Mouse (Mus musculus): Measurements from ENCODE around the gene Stra8.

Gene Stra8

DNA sequence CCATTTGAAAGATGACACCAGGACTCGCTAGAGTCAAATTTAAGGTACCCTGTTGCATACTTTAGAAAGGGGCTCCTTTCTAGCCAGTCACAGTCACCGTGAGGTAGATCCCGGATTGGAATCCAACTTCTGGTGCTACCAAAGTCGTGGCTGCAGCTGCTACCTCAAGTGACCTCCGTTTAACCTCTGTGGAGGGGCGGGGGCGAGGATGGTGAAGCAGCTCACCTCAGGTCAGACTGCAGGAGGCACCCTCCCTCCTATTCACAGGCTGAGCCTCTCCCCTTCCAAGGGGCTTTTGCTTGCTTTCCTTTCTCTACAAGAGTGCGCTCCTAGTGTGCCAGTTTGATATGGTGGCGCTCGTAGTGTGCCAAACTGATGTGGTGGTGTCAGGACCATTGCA is at the start of gene Stra8:
Gene Stra8 (plus strand): TSS at position 208 of the 400 bp plus-strand sequence.
- DNase-seq (ENCODE audit: low spot score in 2 of 2), result no peak

DNA sequence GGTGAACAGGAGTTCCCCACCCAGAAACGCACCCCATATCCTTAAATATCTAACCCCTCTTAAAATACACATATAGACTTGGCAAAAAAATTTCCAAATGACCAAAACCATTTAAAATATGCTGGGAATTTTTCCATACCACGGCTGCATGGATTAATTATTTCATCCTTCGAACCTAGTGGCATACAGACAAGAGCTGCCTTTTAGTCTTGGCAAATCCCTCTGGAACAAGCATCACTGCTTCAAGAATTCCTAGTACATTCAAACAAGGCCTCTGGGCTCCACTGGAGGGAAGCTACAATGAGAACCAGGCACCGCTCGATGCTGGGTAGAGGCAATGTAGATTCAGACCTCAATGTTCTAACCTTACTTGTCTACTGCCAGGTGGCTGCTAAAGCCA is 49.2 kb upstream of the Stra8 start:
- no peak for DNase-seq (ENCODE audit: low spot score in 2 of 2)

DNA sequence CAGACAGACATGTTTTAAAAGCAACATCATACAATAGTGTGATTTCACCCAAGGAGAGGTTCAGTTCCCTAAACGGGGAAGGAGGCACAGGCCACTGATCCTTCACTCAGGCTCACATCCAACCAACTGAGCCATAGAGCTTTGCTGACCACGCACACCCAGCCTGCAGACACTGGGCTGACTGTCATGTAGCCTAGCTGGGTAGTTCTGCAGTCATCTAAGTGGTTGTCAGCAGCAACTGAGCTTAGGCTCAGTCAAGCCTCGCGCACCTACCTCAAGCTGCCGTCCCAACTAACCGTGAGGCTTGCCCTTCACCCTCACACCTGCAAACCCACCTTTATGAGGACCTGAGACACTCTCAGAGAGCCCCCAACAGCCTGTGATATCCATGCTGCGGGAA is 48.0 kb upstream of the Stra8 start:
- DNase-seq (ENCODE audit: low spot score in 2 of 2), result peak in 1 of 2 experiments; percentile 39

DNA sequence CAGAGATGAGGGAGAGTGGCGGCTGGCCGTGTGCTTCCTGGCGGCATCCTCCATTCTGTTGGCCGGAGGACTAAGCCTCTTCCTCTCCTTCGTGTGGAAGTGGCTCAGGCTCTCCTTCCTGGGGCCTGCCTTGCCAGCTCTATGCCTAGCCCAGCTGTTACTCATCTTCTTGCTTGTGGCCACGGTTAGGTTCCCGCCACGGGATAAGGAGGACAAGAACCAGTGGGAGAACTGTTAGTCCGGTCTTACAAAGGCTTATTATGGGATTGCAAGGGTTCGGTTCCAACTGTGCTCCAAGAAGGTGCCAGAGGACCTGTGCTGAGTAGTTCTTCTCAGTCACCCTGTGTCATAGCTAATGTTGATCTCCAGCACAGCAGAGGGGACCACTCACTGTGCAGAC is 47.1 kb upstream of the Stra8 start:
- peak in 1 of 2 experiments; percentile 19 for DNase-seq (ENCODE audit: low spot score in 2 of 2)

DNA sequence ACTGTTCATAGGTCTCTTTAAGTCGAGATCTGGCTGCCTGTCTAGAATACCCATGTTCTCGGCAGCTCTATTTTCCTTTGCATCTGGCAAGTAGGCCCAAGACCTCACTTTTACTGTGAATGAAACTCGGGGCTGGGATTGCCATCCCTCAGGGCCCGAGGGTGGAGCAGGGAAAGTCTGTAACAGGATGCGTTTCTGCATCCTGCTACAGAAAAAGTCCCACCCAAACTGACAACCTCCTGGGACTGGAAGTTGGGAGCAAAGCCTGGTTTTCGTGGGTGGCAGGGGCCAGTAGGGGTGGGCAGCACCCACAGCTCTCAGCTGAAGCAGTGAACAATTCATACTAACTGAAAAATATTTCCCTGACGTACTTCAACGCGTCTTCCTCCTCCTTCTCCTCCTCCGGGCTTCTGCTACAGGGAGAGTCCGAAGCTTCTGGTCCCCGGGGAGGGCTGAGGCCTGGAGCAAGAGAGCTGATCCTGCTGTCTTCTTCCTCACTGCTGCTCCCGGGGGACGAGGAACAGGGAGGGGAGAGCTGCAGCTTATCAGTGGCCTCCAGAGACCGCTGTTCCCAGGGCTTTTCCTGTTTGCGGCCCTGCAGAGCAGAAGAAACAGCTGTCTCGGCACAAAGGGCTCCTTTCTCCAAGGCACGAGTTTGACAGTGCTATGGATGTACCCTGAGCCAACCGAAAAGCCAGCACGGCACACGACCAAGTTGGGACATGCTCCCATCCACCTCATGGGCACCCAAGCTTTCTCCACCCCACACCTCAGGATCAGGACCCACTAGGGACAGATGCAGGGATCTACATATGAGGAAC is 45.7 kb upstream of the Stra8 start:
- DNase-seq (ENCODE audit: low spot score in 2 of 2), result no peak

DNA sequence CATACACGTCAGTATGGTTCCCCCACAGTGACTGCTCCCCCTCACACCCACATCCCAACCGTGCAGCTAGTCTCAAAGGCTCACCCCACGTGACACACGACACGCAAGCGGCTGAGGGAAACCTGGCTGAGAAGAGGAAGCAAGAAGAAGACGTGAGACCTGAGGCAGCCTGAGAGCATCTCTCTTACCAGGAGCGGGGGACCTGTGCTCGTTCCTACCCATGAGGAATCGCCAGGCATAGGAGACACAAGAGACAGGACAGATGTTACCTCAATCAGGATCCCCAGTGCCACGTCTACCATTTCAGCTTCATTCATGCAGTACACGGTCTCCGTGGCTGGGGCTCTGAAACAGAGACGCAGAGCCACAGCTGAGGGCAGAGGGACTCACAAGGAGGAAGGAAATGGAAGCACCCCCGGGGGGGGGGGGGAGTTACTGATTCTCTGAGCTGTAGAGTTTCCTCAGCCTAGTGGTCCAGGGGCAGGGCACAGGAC is 44.6 kb upstream of the Stra8 start:
- DNase-seq (ENCODE audit: low spot score in 2 of 2), result peak in 1 of 2 experiments; percentile 50

DNA sequence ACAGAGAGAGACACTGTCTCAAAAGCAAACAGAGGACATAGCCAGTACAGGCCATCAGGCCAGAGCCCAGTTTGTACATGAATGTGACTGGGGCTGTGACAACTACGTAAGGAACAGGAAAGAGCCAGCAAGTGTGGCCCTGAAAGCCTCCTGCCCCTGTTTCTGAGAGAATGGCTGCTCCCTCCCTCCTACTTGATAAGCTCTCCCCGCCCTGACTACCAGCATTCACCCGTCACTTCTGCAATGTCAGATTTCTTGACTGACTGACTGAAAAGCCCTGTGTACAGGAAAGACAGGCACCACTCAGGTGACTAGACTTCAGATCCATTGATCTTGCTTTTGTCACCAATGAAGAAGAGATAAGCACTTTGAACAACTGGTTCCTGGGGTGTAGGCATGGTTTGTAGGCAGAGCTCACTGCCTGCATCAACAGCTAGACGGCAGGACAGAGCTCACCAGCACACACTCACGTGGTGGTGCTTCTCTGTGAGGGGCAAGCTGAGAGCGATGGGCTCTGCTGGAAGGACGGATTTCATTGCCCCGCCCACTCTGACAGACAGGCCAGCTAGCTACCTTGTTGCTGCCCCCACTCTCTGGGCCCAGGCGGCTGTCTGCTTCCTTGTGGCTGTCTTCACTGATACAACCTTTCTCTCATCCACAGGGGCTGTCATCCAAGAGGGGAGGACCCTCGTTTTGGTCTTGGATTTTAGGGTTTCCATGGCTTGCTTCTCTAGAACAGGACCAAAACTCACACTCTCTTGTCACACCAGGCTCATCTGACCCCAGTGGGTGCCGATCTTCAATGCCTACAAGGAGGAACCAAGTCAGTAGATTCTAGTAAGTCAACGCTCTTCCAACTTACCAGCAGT is 43.8 kb upstream of the Stra8 start:
- no peak for DNase-seq (ENCODE audit: low spot score in 2 of 2)

DNA sequence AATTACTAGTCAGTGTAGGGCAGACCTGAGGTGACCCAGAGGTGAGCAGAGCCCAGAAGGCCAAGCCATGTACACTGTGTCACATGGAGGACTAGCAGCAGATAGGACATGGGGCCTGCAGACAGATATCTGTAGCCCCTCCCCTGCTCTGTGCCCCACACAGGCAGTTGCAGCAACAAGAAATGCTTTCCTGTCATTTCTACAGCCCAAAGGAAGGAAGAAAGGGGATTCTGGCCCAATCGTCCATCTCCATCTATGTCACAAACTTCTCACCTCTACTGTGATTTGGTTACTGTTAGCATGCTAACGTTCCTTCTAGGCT is 43.2 kb upstream of the Stra8 start:
- peak in 1 of 2 experiments; percentile 15 for DNase-seq (ENCODE audit: low spot score in 2 of 2)

DNA sequence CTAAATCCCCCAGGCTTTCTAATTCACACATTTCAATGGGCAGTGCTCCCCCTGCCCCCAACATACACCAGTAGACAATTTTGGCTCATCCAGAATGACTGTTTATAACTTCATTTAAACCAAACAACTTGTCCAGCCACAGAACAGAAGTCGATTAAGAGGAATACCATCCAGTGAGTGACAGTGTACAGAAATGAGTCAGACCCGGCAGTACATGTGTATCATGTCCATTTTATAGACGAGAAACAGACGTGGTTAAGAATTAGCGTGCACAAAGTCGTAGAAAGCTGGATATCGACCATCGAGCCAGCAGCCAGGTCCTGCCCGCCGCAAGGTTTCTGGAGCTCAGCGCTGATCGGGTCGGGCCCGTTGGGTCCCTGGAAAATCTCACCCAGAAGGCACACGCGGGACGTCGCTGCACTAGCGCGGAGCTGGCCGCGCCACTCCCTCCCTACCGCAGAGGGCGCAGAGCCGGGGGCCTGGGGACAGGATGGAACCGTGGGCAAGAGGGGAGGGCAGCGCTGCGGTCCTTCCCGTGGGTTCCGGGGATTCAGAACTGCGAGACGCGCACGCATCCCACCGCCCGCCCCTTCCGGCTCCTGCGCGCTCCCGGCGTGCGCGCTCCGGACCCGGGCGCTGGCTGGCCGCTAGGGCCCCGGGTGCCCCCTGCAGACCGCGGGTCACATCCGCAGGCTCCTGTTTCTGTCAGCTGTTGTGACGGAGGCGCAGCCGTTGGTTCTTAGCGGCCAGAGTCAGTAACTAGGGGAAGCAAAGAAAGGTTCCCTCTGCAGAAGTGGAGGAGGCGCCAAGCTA is 42.2 kb upstream of the Stra8 start, which contains the start of gene Cyren:
Gene Cyren (minus strand): TSS at position 552 of the 813 bp plus-strand sequence.
- DNase-seq (ENCODE audit: low spot score in 2 of 2), result peak; percentile 93 to 94

DNA sequence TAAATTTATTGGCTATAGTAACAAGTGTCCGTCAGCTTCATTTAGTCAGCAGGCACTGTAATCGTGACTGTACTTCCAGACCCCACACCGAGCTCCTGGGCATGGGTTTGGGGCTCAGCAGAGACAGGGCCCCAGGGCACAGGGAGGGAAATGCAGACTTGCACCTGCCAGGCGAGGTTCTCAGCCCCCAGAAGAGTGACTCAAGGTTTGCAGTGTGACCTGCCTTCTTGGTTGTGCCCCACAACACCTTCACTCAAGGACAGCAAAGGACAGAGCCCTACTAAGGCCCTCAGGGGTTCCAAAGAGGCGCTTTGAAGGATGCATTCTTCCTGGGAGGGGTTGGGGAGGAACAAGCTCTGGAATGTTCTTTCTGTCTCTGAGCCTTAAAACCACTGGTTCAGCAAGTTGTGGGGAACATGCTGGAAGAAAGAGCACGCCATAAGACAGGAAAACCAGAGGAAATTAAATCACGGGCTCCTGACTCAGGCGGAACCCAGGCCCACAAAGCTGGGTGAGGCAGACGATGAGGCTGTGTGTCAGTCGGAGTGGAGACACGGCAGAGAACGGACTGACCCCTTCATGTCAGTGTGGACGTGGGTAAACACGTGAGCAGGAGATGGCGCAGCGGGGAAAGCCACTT is 40.7 kb upstream of the Stra8 start:
- no peak for DNase-seq (ENCODE audit: low spot score in 2 of 2)

DNA sequence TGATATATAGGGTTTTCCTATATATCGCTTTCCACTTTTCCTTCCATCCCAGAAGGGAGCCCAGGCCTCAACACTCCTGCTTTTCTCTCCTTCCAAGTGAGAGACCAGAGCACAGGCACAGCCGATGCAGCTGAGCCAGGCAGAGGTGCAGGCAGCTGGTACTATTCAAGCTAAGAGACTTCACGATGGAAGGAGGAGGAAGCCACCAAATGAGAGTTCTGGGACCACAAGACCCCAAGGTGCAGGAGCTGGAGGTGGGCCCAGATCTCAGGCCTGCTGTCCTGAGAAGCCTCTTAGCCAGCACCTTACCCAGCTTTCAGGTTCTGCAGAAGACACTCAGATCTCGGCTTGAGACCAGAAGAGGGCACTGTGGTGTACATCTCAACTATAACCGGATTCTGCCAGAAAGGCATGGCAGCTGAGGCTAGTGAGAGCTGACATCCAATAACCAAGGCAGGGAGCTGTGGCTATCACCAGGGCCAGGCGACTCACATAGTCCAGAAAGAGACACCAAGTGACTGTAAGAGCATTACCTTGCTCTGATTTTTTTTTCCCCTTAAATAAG is 40.0 kb upstream of the Stra8 start:
- peak; percentile 66 to 76 for DNase-seq (ENCODE audit: low spot score in 2 of 2)

DNA sequence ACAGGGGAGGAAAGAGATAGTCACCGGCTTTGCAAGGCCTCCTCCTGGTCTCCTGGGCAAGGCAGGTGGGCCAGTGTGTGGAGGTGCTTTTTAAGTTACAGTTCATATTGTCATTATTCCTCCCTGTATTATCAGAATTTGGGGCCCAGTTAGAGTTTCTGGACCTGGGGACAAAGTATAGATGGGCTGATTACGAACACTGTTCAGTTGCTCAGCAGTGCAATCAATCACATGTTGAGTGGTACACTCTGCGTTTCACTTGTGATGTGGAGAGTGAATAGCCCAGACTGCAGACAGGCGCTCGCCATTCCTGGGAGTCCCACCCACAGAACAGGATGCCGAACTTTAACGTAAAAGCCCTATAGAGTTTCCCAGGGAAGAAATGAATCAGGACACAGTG is 35.2 kb upstream of the Stra8 start:
- DNase-seq (ENCODE audit: low spot score in 2 of 2), result no peak

DNA sequence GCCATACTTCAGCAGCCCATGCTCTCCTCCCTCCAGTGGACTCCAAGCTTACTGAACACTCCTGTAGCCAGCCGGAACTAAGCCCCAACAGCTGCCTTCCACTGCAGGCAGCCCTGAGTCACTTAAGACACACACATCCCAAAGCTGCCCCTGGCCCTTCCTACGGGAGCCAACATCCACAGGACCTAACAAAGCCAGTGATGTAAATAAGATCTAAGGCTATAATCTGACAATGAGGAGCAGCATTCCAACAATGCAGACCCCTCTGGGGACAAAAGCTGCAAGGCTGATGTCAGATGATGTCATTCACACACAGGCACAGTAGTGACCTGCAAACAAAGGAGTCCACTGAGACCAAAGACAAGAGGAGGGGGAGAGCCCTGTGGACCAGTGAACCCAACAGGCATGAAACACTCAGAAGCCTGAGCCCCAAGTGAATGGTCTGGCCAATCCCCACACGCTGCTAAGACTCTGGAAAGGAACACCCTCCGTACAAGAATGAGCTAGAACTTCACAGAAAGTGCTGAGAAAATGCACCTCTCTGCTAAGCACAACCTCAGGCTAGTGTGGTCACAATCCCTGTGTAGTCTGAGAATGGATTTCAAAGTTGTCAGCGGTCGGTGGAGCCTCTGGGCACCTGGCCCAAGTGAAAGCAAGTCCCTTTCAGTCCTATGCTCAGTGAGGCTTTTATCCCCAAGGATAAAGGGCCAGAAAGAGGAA is 32.7 kb upstream of the Stra8 start:
- DNase-seq (ENCODE audit: low spot score in 2 of 2), result no peak

DNA sequence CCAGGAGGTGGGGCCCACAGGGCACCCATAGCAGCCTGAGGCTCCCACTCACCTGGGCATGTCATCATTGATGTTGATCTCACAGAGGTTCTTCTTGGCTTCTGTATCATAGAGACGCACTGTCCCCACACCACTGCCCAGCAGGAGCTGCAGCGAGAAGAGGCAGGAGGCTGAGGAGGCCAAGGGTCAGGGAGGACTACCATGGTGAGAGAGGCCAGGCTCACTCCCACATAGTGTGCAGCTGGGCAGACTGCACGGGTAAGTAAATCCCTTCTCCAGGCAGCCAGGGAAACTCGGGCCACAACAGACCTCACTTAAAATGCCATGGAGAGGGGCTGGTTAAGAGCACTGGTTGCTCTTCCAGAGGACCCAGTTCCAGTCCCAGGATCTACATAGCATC is 30.8 kb upstream of the Stra8 start:
- DNase-seq (ENCODE audit: low spot score in 2 of 2), result no peak

DNA sequence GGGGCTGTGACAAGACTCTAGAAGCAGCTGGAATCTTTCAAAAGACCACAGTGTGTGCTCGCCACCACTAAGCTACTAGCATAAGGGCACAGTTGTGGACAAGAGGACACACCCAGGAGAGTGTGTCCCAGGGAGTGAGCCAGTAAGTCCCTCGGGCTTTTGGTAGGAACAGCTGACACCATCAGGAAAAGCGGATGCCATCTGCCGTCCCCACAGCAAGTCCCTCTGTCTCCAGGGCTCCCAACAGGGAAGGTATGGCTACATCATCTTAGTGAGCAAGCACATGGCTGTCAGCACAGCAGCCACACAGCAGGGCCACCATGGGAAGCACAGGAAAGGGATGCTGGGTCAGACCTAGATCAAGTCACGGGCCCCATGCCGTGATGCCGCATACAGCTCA is 24.4 kb upstream of the Stra8 start:
- DNase-seq (ENCODE audit: low spot score in 2 of 2), result no peak

DNA sequence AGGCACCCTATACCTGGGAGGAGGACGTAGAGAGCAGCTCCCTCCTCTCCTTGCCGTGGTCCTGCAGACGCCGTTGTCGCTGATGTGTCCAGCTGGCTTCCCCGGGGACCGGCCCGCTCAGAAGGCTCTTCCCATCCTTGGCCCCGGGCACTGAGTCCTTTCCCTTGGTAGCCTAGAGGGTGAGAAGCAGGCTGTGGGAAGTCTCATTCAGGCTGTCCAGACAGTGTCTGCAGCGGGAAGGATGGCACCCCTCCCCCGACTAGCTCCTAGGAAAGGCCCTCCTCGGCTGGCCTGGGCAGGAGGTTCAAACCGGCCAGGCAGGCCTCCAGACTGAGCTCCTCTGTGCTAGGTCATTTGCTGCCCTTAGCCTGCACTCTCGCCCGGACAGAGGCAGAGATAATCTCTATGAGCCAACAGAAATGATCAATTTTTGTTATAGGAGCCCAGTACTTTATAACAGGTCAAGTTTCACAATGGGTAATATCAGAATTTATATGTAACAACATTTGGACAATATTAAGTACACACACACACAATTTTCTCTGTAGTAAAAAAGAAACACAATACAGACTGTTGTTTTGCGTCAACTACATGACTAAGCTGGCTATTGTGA is 23.7 kb upstream of the Stra8 start:
- no peak for DNase-seq (ENCODE audit: low spot score in 2 of 2)

DNA sequence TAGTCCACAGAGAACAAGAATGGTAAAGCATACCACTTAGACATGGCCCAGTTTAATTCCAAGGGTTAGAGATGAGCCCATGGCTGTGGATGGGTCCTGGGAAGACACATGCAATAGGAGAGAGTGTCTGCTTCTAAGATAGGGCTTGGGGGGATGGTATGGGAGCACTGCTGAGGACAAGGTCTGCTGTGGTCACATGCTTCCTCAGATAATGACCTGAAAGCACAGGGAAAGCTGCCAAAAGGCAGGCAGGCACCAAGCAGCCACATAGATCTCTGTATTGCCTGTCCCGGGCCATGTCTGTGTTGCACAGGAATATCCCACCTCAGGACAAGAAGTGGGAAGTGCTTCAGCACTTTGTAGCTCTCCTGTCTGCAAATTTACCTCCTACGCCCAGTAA is 20.8 kb upstream of the Stra8 start:
- DNase-seq (ENCODE audit: low spot score in 2 of 2), result no peak

DNA sequence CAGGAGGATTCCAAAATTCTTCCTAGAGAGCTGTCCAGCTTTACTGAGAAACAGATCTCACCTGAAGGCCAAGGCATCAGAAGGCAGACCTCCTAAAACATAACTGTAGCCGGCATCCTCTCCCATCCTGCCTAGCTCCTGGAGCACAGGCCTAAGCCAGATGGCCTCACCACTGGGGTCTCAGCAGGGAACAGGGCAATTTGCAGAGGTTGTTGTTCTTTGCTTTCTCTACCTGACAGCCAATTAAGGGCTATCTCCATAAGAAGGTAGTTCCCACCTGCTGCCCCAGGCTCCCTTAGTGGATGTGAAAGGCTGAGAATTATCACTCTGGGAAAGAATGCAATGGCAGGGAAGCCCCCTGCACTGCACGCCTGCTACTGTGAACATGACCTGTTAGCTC is 19.0 kb upstream of the Stra8 start:
- DNase-seq (ENCODE audit: low spot score in 2 of 2), result no peak

DNA sequence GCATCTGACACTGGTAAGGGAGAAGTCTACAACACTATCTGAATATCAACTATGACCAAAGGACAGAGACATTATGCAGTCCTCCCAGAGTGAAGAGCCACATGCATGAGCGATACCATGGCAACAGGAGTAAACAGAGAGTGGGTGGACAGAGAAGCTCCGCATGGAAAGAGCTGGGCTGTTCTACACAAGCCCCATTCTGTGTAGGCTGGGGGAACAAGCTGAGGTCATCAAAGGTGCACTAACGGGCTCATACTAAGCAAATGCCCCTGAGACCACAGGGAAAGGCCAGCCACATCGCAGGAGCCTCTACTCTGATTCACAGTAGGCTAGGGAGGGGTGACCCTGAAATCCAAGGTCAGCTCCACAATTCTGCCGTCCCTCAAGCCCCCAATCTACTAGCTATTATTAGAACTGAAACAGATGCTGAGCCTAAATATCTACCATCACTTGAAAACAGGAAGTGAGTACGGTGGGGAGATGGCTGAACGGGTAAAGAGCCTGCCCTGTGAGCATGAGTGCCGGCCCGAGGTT is 18.0 kb upstream of the Stra8 start:
- no peak for DNase-seq (ENCODE audit: low spot score in 2 of 2)

DNA sequence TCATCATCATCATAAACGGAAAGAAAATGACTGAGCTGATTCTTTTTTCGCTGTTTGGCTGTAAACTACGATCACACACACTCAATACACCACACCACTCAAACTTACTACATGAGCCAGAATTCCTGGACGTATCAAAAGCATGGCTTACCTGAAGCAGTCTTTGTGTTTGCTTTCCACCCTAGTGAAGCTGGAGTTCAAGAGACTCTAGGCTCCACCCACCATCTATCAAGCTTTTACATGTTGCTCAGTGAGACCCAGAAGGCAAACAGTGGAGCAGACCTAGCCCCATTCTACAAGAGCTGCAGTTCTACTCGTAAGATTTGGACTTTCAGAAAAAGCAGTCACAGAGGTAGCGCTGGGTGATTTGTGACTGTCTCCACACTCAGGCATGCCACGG is 17.4 kb upstream of the Stra8 start:
- no peak for DNase-seq (ENCODE audit: low spot score in 2 of 2)
